Mouse (Mus musculus): ENCODE data around the gene Eef1a1. TPM values are rescaled to one million over a fixed set of nuclear protein-coding genes. Genes with fewer than 3 reads are reported as not detected.

Gene Eef1a1
- polyA plus RNA-seq (2015; fragmentation: Illumina TruSeq; extraction: RNeasy Lipid Tissue Mini Kit (QIAGEN cat#74804); ENCODE audit: insufficient read depth, low read depth, low replicate concordance) = 2,654 TPM

GRCm38 (mm10) chr9:78488890-78489420, at the start of gene Eef1a1:
Gene Eef1a1, minus strand, starts transcription at chr9:78489151.

GRCm38 (mm10) chr9:78447973-78448873, 40.7 kb downstream of the Eef1a1 start, which contains the start of the genes Mto1 and Gm17324:
Gene Mto1, plus strand, starts transcription at chr9:78448208.
Gene Gm17324, minus strand, starts transcription at chr9:78448786.

GRCm38 (mm10) chr9:78442579-78443392, 46.2 kb downstream of the Eef1a1 start, which contains the start of gene Cgas:
Gene Cgas, minus strand, starts transcription at chr9:78443237.

Other genes with a start within 250 kb of the Eef1a1 start
- not detected for gene Gm3776, start 232.0 kb downstream of the Eef1a1 start, polyA plus RNA-seq (2015; fragmentation: Illumina TruSeq; extraction: RNeasy Lipid Tissue Mini Kit (QIAGEN cat#74804); ENCODE audit: insufficient read depth, low read depth, low replicate concordance)
- gene Gm10639, start 199.2 kb downstream of the Eef1a1 start, polyA plus RNA-seq (2015; fragmentation: Illumina TruSeq; extraction: RNeasy Lipid Tissue Mini Kit (QIAGEN cat#74804); ENCODE audit: insufficient read depth, low read depth, low replicate concordance) = not detected
- gene Omt2a, start 174.4 kb downstream of the Eef1a1 start, polyA plus RNA-seq (2015; fragmentation: Illumina TruSeq; extraction: RNeasy Lipid Tissue Mini Kit (QIAGEN cat#74804); ENCODE audit: insufficient read depth, low read depth, low replicate concordance) = not detected
- not detected for gene Omt2b, start 161.6 kb downstream of the Eef1a1 start, polyA plus RNA-seq (2015; fragmentation: Illumina TruSeq; extraction: RNeasy Lipid Tissue Mini Kit (QIAGEN cat#74804); ENCODE audit: insufficient read depth, low read depth, low replicate concordance)
- not detected for gene Gsta2, start 133.4 kb downstream of the Eef1a1 start, polyA plus RNA-seq (2015; fragmentation: Illumina TruSeq; extraction: RNeasy Lipid Tissue Mini Kit (QIAGEN cat#74804); ENCODE audit: insufficient read depth, low read depth, low replicate concordance)
- not detected for gene Dppa5a, start 121.0 kb downstream of the Eef1a1 start, polyA plus RNA-seq (2015; fragmentation: Illumina TruSeq; extraction: RNeasy Lipid Tissue Mini Kit (QIAGEN cat#74804); ENCODE audit: insufficient read depth, low read depth, low replicate concordance)
- gene Ooep, start 110.4 kb downstream of the Eef1a1 start, polyA plus RNA-seq (2015; fragmentation: Illumina TruSeq; extraction: RNeasy Lipid Tissue Mini Kit (QIAGEN cat#74804); ENCODE audit: insufficient read depth, low read depth, low replicate concordance) = not detected
- gene Ddx43, start 93.4 kb downstream of the Eef1a1 start, polyA plus RNA-seq (2015; fragmentation: Illumina TruSeq; extraction: RNeasy Lipid Tissue Mini Kit (QIAGEN cat#74804); ENCODE audit: insufficient read depth, low read depth, low replicate concordance) = not detected
- gene Cgas, start 45.9 kb downstream of the Eef1a1 start, polyA plus RNA-seq (2015; fragmentation: Illumina TruSeq; extraction: RNeasy Lipid Tissue Mini Kit (QIAGEN cat#74804); ENCODE audit: insufficient read depth, low read depth, low replicate concordance) = 0.54 TPM
- 3.2 TPM for gene Mto1, start 40.9 kb downstream of the Eef1a1 start, polyA plus RNA-seq (2015; fragmentation: Illumina TruSeq; extraction: RNeasy Lipid Tissue Mini Kit (QIAGEN cat#74804); ENCODE audit: insufficient read depth, low read depth, low replicate concordance)
- gene Gm17324, start 40.4 kb downstream of the Eef1a1 start, polyA plus RNA-seq (2015; fragmentation: Illumina TruSeq; extraction: RNeasy Lipid Tissue Mini Kit (QIAGEN cat#74804); ENCODE audit: insufficient read depth, low read depth, low replicate concordance) = not detected
- 2.6 TPM for gene Slc17a5, start 98.9 kb upstream of the Eef1a1 start, polyA plus RNA-seq (2015; fragmentation: Illumina TruSeq; extraction: RNeasy Lipid Tissue Mini Kit (QIAGEN cat#74804); ENCODE audit: insufficient read depth, low read depth, low replicate concordance)
- 1.0 TPM for gene Cd109, start 126.4 kb upstream of the Eef1a1 start, polyA plus RNA-seq (2015; fragmentation: Illumina TruSeq; extraction: RNeasy Lipid Tissue Mini Kit (QIAGEN cat#74804); ENCODE audit: insufficient read depth, low read depth, low replicate concordance)